Mouse (Mus musculus): Measurements from ENCODE around the gene Anapc2. TPM values are rescaled to one million over a fixed set of nuclear protein-coding genes. Genes with fewer than 3 reads are reported as not detected.

Gene Anapc2
- 10 to 100 TPM; 84.6 to 84.7 TPM for total RNA-seq (2021)
- long read RNA-seq, experiment 1, transcript Anapc2-201 (13 exons, 3,004 nt) = major isoform, 63 of 86 reads
- long read RNA-seq, experiment 1, partial matches to known transcripts = 11 of 86 reads
- long read RNA-seq, experiment 1, other reads (novel, unspliced or antisense) = 12 of 86 reads
- long read RNA-seq, experiment 2, transcript Anapc2-201 (13 exons, 3,004 nt) = major isoform, 75 of 88 reads
- long read RNA-seq, experiment 2, partial matches to known transcripts = 6 of 88 reads
- long read RNA-seq, experiment 2, other reads (novel, unspliced or antisense) = 7 of 88 reads

- Histone ChIP-seq H3K4me3 (peak within 1 kb of the TSS; percentile 96), H3K27ac (peak within 1 kb of the TSS; percentile 89)
- peak; percentile 60 for TF ChIP-seq CTCF (conservative IDR thresholded peaks at IDR 0.05)
- DNase-seq (ENCODE audit: low spot score in 2 of 2) = peak; percentile 95 to 98
Measured at GRCm38 (mm10) chr2:25271827-25272511, at the start of gene Anapc2, which contains the start of gene Ssna1. Gene Anapc2 (plus strand): TSS chr2:25272478. Gene Ssna1 (minus strand): TSS chr2:25272438.

- DNase-seq (ENCODE audit: low spot score in 2 of 2) = peak; percentile 63 to 69
- Histone ChIP-seq H3K4me3 (peak overlapping the region; percentile 84), H3K27ac (peak overlapping the region; percentile 95)
- no peak for TF ChIP-seq CTCF (conservative IDR thresholded peaks at IDR 0.05)
Measured at GRCm38 (mm10) chr2:25223681-25224491, 48.4 kb upstream of the Anapc2 start.

GRCm38 (mm10) chr2:25224492-25224765 lies 47.8 kb upstream of the Anapc2 start, which contains the start of gene Tubb4b:
Gene Tubb4b (minus strand): TSS chr2:25224702.
- no peak for TF ChIP-seq CTCF (conservative IDR thresholded peaks at IDR 0.05)
- DNase-seq (ENCODE audit: low spot score in 2 of 2) = no peak
- H3K27ac ChIP-seq = peak within 1 kb of the TSS; percentile 98
- H3K4me3 ChIP-seq = peak within 1 kb of the TSS; percentile 84

GRCm38 (mm10) chr2:25224766-25225752 lies 47.2 kb upstream of the Anapc2 start:
- DNase-seq (ENCODE audit: low spot score in 2 of 2) = peak; percentile 97 to 100
- Histone ChIP-seq H3K4me3 (peak overlapping the region; percentile 62), H3K27ac (peak overlapping the region; percentile 98)
- TF ChIP-seq CTCF (conservative IDR thresholded peaks at IDR 0.05) = peak; percentile 58

GRCm38 (mm10) chr2:25225811-25226379 lies 46.4 kb upstream of the Anapc2 start:
- TF ChIP-seq CTCF (conservative IDR thresholded peaks at IDR 0.05) = no peak
- DNase-seq (ENCODE audit: low spot score in 2 of 2) = no peak
- Histone ChIP-seq H3K27ac (peak overlapping the region; percentile 98), H3K4me3 (peak overlapping the region; percentile 62; the same call in 1 of the 2 replicates)

- peak; percentile 53 to 69 for DNase-seq (ENCODE audit: low spot score in 2 of 2)
- TF ChIP-seq CTCF (conservative IDR thresholded peaks at IDR 0.05) = no peak
- H3K4me3 ChIP-seq = no peak overlapping the region
- H3K27ac ChIP-seq = peak overlapping the region; percentile 98
Measured at GRCm38 (mm10) chr2:25226864-25227263, 45.4 kb upstream of the Anapc2 start.

- no peak for DNase-seq (ENCODE audit: low spot score in 2 of 2)
- no peak overlapping the region for H3K4me3 ChIP-seq
- H3K27ac ChIP-seq = peak overlapping the region; percentile 98
- TF ChIP-seq CTCF (conservative IDR thresholded peaks at IDR 0.05) = no peak
Measured at GRCm38 (mm10) chr2:25227406-25227805, 44.9 kb upstream of the Anapc2 start.

- peak; percentile 85 for TF ChIP-seq CTCF (conservative IDR thresholded peaks at IDR 0.05)
- Histone ChIP-seq H3K27ac (peak overlapping the region; percentile 98), H3K4me3 (peak overlapping the region; percentile 45)
- peak; percentile 81 to 90 for DNase-seq (ENCODE audit: low spot score in 2 of 2)
Measured at GRCm38 (mm10) chr2:25228431-25228889, 43.8 kb upstream of the Anapc2 start.

GRCm38 (mm10) chr2:25228995-25229530 lies 43.2 kb upstream of the Anapc2 start:
- Histone ChIP-seq H3K4me3 (peak overlapping the region; percentile 45; the same call in 1 of the 2 replicates), H3K27ac (peak overlapping the region; percentile 98)
- DNase-seq (ENCODE audit: low spot score in 2 of 2) = no peak
- TF ChIP-seq CTCF (conservative IDR thresholded peaks at IDR 0.05) = no peak

GRCm38 (mm10) chr2:25229582-25229981 lies 42.7 kb upstream of the Anapc2 start:
- H3K4me3 ChIP-seq = no peak overlapping the region
- peak overlapping the region; percentile 98; the same call in 1 of the 2 replicates for H3K27ac ChIP-seq
- DNase-seq (ENCODE audit: low spot score in 2 of 2) = no peak
- TF ChIP-seq CTCF (conservative IDR thresholded peaks at IDR 0.05) = no peak

GRCm38 (mm10) chr2:25230581-25230980 lies 41.7 kb upstream of the Anapc2 start:
- TF ChIP-seq CTCF (conservative IDR thresholded peaks at IDR 0.05) = no peak
- DNase-seq (ENCODE audit: low spot score in 2 of 2) = no peak
- no peak overlapping the region for H3K27ac ChIP-seq
- H3K4me3 ChIP-seq = no peak overlapping the region

All from layer of hippocampus, adult 2 months (tissue).